Mouse (Mus musculus): Measurements from ENCODE around the gene Cped1.
"Not testable (repeated sequence)": the region's sequence is repeated elsewhere in the genome, so short reads cannot be mapped to it uniquely, and the experiment has no call there.

Gene Cped1

GRCm38 (mm10) chr6:22027854-22028253, 42.1 kb downstream of the Cped1 start:
- no peak for DNase-seq

- no peak for DNase-seq
Observed at GRCm38 (mm10) chr6:22030381-22030780, 44.7 kb downstream of the Cped1 start.

GRCm38 (mm10) chr6:22033188-22033587, 47.5 kb downstream of the Cped1 start:
- DNase-seq: no peak

- no peak for DNase-seq
Observed at GRCm38 (mm10) chr6:22035408-22035807, 49.7 kb downstream of the Cped1 start.

GRCm38 (mm10) chr6:22035895-22036294, 50.2 kb downstream of the Cped1 start:
- no peak for DNase-seq

- DNase-seq: no peak
Observed at GRCm38 (mm10) chr6:22036396-22036795, 50.7 kb downstream of the Cped1 start.

- no peak for DNase-seq
Observed at GRCm38 (mm10) chr6:22036911-22037310, 51.2 kb downstream of the Cped1 start.

- DNase-seq: no peak
Observed at GRCm38 (mm10) chr6:22037441-22038050, 51.8 kb downstream of the Cped1 start.

GRCm38 (mm10) chr6:22039666-22040065, 54.0 kb downstream of the Cped1 start:
- not testable (repeated sequence) for DNase-seq

GRCm38 (mm10) chr6:22044880-22045605, 59.3 kb downstream of the Cped1 start:
- no peak for DNase-seq

- DNase-seq: no peak
Observed at GRCm38 (mm10) chr6:22047101-22047500, 61.4 kb downstream of the Cped1 start.

- no peak for DNase-seq
Observed at GRCm38 (mm10) chr6:22049093-22049492, 63.4 kb downstream of the Cped1 start.

GRCm38 (mm10) chr6:22051526-22051925, 65.8 kb downstream of the Cped1 start:
- DNase-seq: no peak

GRCm38 (mm10) chr6:22053014-22053413, 67.3 kb downstream of the Cped1 start:
- no peak for DNase-seq

GRCm38 (mm10) chr6:22064341-22064740, 78.6 kb downstream of the Cped1 start:
- DNase-seq: no peak

GRCm38 (mm10) chr6:22070603-22071322, 85.0 kb downstream of the Cped1 start:
- DNase-seq: no peak

GRCm38 (mm10) chr6:22071323-22071840, 85.7 kb downstream of the Cped1 start:
- no peak for DNase-seq

GRCm38 (mm10) chr6:22072737-22073136, 87.0 kb downstream of the Cped1 start:
- no peak for DNase-seq

GRCm38 (mm10) chr6:22074232-22075083, 88.7 kb downstream of the Cped1 start:
- no peak for DNase-seq

GRCm38 (mm10) chr6:22078686-22079264, 93.1 kb downstream of the Cped1 start:
- DNase-seq: no peak

GRCm38 (mm10) chr6:22086056-22086455, 100.3 kb downstream of the Cped1 start:
- no peak for DNase-seq

GRCm38 (mm10) chr6:22088346-22089064, 102.8 kb downstream of the Cped1 start:
- no peak for DNase-seq
